Mouse (Mus musculus) frontal cortex, postnatal 14 days (tissue): ENCODE measurements around the gene Dazap2.

Experiments used
- DNase-seq, 2 experiments: peaks; one replicate each; pipeline ENCODE4 v3.0.0; 2022; ENCODE audit warnings: low spot score in 2 of 2

Gene Dazap2

GRCm38 (mm10) chr15:100636700-100637501 lies 21.8 kb downstream of the Dazap2 start, which contains the start of gene Smagp:
TSS of gene Smagp (minus strand) at chr15:100636940.
- DNase-seq = no peak

GRCm38 (mm10) chr15:100637661-100638060 lies 22.5 kb downstream of the Dazap2 start:
- no peak for DNase-seq

DNA sequence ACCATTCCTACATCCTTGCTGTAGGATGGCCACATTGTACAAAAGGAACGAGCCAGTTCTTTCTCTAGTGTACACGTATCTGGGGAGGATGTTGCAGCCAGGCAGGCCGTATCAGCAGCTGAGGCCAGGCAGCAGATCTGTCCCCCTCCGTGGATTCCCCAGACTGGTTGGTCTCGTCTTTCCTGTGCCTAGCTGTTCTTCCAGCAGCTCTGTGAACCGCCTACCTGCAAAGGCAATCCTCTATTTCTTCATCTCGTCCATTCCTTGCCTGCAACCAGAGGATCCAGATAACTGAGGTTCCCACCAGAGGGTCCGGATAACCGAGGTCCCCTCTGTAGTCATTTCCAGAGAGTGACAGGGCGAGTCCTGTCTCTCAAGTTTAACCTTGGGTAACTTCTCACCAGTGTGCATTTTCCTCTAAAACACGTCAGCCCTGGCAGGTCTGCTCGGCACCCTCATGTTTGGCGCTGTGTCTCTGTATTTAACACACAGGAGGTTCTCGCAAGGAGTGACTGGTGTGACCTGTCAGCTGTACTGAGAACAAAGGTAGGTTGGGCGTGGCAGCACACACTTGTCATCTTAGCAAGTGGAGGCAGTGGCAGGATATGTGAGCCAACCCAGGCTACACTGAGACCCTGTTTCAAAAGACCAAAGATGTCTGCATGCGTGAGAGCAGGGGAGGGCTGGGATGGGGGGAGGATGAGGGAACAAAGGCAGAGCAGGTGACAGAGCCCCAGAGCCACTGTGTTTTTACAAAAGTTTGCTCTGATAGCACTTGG lies 25.0 kb downstream of the Dazap2 start:
- DNase-seq = no peak

DNA sequence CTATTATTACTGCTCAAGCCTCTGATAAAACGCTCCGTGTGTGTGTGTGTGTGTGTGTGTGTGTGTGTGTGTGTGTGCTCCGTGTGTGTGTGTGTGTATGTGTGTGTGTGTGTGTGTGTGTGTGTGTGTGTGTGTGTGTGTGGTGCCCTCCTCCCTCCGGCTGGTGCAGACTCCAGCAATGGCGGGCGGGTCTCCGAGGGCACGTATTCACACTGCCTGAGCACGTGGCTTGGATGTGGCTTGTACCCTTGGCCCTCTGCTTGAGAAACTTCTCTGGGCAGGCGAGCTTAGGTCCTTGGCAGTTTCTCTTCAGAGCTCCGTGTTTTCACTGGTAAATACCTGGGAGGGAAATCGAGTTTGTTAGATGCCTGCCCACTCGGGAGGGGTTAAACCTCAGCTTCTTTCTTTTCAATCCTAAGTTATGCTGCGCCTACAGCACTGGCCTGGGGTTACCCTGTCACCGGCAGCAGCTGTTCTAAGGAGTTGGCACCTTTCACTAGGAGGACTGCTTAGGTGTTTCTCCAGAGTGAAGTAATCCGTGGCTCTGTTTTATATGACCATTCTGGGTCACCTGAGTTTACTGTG lies 26.2 kb downstream of the Dazap2 start:
- no peak for DNase-seq

DNA sequence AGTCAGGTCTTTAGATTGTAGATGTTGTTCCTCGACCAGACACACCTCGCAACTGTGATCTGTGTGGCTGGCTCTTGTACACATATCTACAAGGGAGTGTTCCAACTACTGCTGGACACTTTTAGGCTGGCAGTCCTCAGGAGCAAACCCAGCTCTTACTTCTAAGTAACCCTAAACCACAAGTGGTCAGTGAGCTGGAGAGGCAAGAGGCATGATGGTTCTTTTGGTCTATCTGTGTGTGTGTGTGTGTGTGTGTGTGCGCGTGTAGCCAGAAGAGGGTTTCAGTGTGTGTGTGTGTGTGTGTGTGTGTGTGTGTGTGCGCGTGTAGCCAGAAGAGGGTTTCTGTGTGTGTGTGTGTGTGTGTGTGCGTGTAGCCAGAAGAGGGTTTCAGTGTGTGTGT lies 27.3 kb downstream of the Dazap2 start:
- no peak for DNase-seq

- no peak for DNase-seq
Observed at GRCm38 (mm10) chr15:100646161-100646560, 31.0 kb downstream of the Dazap2 start.

- DNase-seq = no peak
Observed at GRCm38 (mm10) chr15:100650111-100650510, 35.0 kb downstream of the Dazap2 start.

DNA sequence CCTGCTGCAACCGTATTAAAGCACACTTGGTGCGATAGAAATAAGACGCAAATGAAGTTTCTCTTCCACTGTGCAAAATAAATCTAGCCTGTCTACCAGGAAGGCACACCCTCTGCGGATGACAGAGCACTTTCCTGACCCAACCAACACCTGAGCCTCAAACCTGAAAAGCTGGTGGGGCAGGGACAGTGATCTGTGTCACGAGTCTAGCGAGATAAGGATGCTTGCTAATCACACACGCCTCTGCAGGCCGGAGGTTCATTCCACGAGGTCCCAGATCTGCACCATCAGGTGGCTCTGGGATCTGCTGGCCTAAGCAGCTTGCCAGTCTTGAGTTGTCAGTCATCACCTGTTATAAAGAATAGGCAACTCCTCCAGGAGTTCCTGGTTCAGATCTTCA lies 36.5 kb downstream of the Dazap2 start:
- DNase-seq = no peak

- no peak for DNase-seq
Observed at GRCm38 (mm10) chr15:100654271-100654670, 39.1 kb downstream of the Dazap2 start.

- no peak for DNase-seq
Observed at GRCm38 (mm10) chr15:100655201-100655600, 40.1 kb downstream of the Dazap2 start.

GRCm38 (mm10) chr15:100660306-100660705 lies 45.2 kb downstream of the Dazap2 start:
- DNase-seq = peak in 1 of 2 experiments; percentile 34

- DNase-seq = no peak
Observed at GRCm38 (mm10) chr15:100660805-100661204, 45.7 kb downstream of the Dazap2 start.

- DNase-seq = no peak
Observed at GRCm38 (mm10) chr15:100664813-100665274, 49.7 kb downstream of the Dazap2 start.

DNA sequence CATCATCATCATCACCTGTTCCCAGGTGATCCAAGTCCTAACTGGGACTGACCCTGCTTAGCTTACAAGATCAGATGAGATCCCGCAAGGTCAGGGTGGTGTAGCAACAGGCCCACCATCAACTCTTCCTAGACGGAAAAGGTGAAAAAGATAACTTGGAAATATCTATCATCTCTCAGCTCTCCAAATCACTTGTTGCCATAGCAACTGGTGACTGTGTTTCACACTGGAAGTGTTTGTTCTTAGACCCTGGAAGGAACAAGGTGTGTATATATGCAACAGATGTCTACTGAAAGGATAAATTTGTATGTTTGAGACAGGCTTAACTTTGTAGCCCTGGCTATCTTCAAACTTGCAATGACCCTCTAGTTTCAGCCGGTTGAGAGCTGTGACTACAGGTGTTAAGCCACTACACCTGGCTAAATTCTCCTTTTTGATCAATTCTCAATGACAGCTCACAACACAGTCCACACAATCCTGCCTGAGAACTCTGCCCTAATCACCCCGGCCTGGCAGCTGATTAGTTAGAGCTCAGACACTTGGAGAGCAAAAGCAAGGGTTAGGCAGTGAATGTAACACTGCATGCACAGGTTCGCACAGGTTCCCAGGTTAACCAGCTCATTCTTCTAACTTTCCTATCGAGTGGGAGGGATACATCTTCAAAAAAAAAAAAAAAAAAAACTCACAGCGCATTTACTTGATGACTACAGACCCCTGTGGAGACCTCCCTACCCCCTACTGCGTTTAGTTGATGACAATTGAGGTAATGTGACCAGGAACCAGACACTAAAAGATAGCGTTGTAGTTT lies 50.5 kb downstream of the Dazap2 start:
- no peak for DNase-seq

DNA sequence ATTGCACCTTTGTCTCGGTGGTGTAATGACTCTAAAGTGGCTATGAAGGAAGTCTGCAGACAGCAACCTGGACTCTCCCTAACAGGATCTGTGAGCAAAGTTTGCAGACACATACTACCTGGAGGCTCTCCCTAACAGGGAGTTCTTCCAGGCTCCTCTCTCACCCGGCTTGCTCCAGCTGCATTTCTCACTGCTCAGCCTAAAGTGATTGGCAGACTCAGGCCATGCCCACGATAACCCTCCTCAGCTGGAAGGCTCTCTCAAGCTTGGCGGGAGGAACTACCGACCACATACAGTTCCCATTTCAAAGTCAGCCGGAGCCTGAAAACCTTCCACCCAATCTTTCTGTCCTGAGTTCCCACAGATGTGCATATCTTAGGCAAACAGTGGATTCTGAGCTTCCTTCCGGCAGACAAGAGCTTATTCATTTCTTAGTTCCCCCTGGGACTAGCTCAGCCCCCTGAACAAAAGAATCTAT lies 51.1 kb downstream of the Dazap2 start:
- peak in 1 of 2 experiments; percentile 10 for DNase-seq

DNA sequence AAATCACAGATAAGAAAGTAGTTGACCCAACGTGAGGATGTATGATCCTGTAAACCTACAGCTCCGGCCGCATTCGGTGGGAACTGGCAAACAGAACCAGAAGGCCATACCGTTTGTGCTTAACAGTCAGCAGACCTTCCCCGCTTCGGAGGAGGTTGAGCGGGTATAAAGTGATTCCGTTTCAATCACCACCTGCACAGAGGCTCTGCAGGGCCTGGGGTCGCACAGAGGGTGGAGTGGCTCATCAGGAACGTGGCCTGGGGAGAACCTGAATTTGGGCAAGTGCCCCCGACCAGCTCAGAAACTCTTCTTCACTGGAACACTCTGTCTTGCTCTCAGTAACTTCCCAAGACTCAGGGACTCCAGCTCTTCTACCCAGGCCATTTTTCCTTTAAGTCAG lies 51.7 kb downstream of the Dazap2 start:
- no peak for DNase-seq

- DNase-seq = no peak
Observed at GRCm38 (mm10) chr15:100667420-100667819, 52.3 kb downstream of the Dazap2 start.

DNA sequence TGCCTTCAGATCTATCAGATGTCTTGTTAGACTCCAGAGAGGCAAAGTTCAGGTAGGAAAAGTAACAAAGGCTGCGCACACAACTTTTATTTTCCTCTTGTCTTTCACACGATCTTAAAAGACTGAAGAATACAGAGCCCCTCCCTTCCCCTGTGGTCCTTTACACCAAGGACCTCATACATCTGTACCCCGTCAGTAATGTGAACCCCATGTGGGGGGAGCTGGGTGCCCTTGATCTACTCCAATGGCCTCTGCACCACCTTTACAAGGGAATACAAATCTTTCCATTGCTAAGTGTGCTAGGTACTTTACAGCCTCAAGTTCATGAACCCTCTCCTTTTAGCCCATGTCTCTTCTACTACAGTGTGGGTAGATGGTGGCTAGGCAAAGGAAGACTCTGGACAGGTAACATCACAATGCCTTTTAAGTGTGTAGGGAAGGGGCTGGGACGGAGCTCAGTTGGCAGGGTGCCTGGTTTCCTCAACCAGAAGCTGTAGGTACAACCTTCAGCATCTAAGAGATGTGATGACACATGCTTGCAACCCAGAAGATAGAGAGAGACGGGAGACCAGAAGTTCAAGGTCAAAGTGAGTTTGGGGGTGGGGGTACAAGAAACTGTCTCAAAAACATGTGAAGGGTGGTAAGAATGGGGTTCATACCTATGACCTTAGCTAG lies 52.9 kb downstream of the Dazap2 start:
- DNase-seq = no peak

DNA sequence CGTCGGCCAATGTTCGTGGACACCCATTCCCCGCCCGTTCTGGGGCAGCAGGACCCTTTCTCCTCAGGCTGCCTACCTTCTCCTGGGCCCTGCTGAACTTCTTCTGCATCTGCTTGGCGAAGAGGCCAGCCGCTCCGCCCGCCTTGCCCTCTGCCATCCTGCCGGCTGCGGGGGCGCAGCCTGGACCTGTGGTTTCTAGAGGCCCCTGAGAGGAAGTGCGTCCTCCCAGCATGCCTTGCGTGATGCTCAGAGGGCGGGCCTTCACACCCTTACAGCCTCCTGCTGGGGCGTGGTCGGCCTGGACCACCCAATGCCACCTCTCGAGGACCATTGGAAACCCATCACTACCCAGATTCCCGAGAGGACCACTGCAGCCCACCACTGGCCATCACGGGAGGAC lies 54.2 kb downstream of the Dazap2 start, which contains the start of gene Bin2:
Gene Bin2 (minus strand): TSS at position 217 of the 400 bp plus-strand sequence.
- no peak for DNase-seq

DNA sequence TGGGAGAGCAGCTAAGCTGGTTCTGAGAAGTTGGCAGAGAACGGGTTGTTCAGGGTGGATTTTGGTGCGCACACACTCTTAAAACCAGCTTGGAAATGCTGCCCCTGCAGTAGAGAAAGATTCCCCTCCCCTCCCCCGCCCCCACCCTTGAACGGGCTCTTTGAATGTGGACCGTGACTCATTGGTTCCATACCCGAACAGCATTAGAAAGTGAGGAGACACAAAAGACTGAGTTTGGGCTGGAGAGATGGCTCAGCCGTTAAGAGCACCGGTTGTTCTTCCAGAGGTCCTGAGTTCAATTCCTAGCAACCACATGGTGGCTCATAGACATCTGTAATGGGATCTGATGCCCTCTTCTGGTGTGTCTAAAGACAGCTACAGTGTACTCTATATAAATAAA lies 54.9 kb downstream of the Dazap2 start:
- no peak for DNase-seq
